Mouse (Mus musculus) ES-E14 (cell line): ENCODE measurements around the gene Cx3cr1.

Source experiments
- CHD2 ChIP-seq: IDR thresholded peaks from 2 replicates; pipeline ENCODE4 v1.6.1; 2014; ENCODE audit warnings: mild to moderate bottlenecking, low read depth, low read length, inconsistent platforms
- HCFC1 ChIP-seq: IDR thresholded peaks from 2 replicates; pipeline ENCODE4 v1.6.1; 2012; ENCODE audit warnings: low read length, inconsistent platforms, borderline replicate concordance; ENCODE audit not compliant: insufficient read depth
- ZC3H11A ChIP-seq: IDR thresholded peaks from 2 replicates; pipeline ENCODE4 v1.6.1; 2012; ENCODE audit warnings: low read depth, mild to moderate bottlenecking, inconsistent platforms, low read length, borderline replicate concordance
- ZNF384 ChIP-seq: IDR thresholded peaks from 2 replicates; pipeline ENCODE4 v1.6.1; 2012; ENCODE audit warnings: low read depth, low read length, inconsistent platforms

DNA sequence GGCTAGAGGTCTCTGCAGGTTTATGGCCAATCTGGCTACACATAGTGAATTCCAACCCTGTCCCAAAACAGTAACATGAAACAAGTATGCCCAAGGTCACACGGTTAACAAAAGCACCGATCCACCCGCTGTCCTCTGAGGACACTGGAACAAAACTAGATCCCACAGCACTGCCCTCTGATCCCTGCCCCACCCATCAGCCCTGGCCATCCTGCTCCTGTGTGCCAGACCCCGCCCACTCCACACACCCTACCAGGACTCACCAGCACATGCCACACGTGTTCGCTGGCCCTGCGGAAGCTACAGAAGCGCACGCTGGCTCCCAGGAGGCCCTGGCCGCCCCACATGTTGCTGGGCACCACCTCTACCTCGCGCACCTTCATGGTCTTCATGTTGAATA lies 137.3 kb downstream of the Cx3cr1 start:
- TF ChIP-seq CHD2 = no peak
- TF ChIP-seq HCFC1 = no peak
- TF ChIP-seq ZNF384 = no peak
- no peak for TF ChIP-seq ZC3H11A
